Mouse (Mus musculus) CH12.LX (cell line): ENCODE data around the gene Tada3. TPM values are rescaled to one million over a fixed set of nuclear protein-coding genes. Genes with fewer than 3 reads are reported as not detected.

Experiments used
- DNase-seq: peaks from one replicate; pipeline ENCODE4 v3.0.0-alpha.2; 2013; ENCODE audit errors: extremely low read depth
- H3K27ac ChIP-seq: 2 replicates; pipeline ENCODE4 v1.5.1; 2012; ENCODE audit warnings: low read depth, mild to moderate bottlenecking, control low read depth, moderate library complexity; ENCODE audit not compliant: insufficient read depth
- H3K27me3 ChIP-seq: replicated peaks from 2 replicates; pipeline ENCODE3; 2012; ENCODE audit warnings: inconsistent platforms
- H3K36me3 ChIP-seq, 2 experiments: replicated peaks in 1 of 2; 2 replicates each; pipeline versions ENCODE3 to v1.6.1; 2012; ENCODE audit warnings: inconsistent platforms in 1 of 2, low read length in 1 of 2, mild to moderate bottlenecking in 1 of 2, mixed read lengths in 1 of 2, moderate library complexity in 1 of 2; ENCODE audit not compliant: control insufficient read depth in 1 of 2, insufficient read depth in 1 of 2
- H3K4me1 ChIP-seq, 2 experiments: 2 replicates each; pipeline ENCODE4 v1.6.1; 2012; ENCODE audit warnings: inconsistent platforms in 1 of 2, moderate library complexity in 1 of 2; ENCODE audit not compliant: insufficient read depth in 2 of 2, control insufficient read depth in 1 of 2
- H3K4me2 ChIP-seq: 2 replicates; pipeline ENCODE4 v1.6.1; 2012; ENCODE audit warnings: low read depth, mild to moderate bottlenecking, control low read depth; ENCODE audit not compliant: poor library complexity, insufficient read depth, severe bottlenecking
- H3K4me3 ChIP-seq, 3 experiments: fragments of 150-350 bp in 1 of 3; sonication (generic) in 1 of 3; replicated peaks in 1 of 3; 2 replicates each; pipeline versions ENCODE3 to v1.5.1; 2011 to 2012; ENCODE audit warnings: low read depth in 2 of 3, low read length in 2 of 3, mild to moderate bottlenecking in 2 of 3, moderate library complexity in 2 of 3, control low read depth in 1 of 3, improper control_type of control experiment in 1 of 3, inconsistent platforms in 1 of 3, mixed read lengths in 1 of 3; ENCODE audit not compliant: poor library complexity in 1 of 3
- H3K79me2 ChIP-seq: replicated peaks from 2 replicates; pipeline ENCODE4 v1.6.1; 2012; ENCODE audit warnings: mild to moderate bottlenecking, moderate library complexity; ENCODE audit not compliant: control insufficient read depth, poor library complexity, insufficient read depth, severe bottlenecking; ENCODE audit errors: extremely low read depth
- H3K9ac ChIP-seq: 2 replicates; pipeline ENCODE4 v1.6.1; 2012; ENCODE audit warnings: low read depth, mild to moderate bottlenecking, control low read depth, moderate library complexity; ENCODE audit not compliant: insufficient read depth
- H3K9me3 ChIP-seq: replicated peaks from 2 replicates; pipeline ENCODE3; 2012; ENCODE audit warnings: low read length, inconsistent platforms, mixed read lengths
- BHLHE40 ChIP-seq: IDR thresholded peaks from 2 replicates; pipeline ENCODE4 v1.6.1; 2011; ENCODE audit warnings: mild to moderate bottlenecking, low read depth, low read length, improper control_type of control experiment
- EP300 ChIP-seq: IDR thresholded peaks from 2 replicates; pipeline ENCODE4 v1.6.1; 2011; ENCODE audit warnings: low read length, improper control_type of control experiment
- GABPA ChIP-seq: IDR thresholded peaks from 2 replicates; pipeline ENCODE4 v1.6.1; 2012; ENCODE audit warnings: low read depth, low read length, improper control_type of control experiment, inconsistent platforms; ENCODE audit not compliant: insufficient replicate concordance
- HCFC1 ChIP-seq: IDR thresholded peaks from 2 replicates; pipeline ENCODE4 v1.6.1; 2012; ENCODE audit warnings: low read depth, mild to moderate bottlenecking, inconsistent platforms, low read length, improper control_type of control experiment
- IRF4 ChIP-seq: IDR thresholded peaks from 2 replicates; pipeline ENCODE4 v1.6.1; 2014; ENCODE audit warnings: low read depth, mild to moderate bottlenecking, inconsistent platforms, low read length, improper control_type of control experiment
- KAT2A ChIP-seq: IDR thresholded peaks from 2 replicates; pipeline ENCODE4 v1.6.1; 2012; ENCODE audit warnings: low read length, improper control_type of control experiment, inconsistent platforms; ENCODE audit not compliant: insufficient replicate concordance
- MAFK ChIP-seq: IDR thresholded peaks from 2 replicates; pipeline ENCODE4 v1.6.1; 2011; ENCODE audit warnings: low read length, improper control_type of control experiment; ENCODE audit not compliant: insufficient replicate concordance
- MYC ChIP-seq: IDR thresholded peaks from 2 replicates; pipeline ENCODE4 v1.6.1; 2011; ENCODE audit warnings: low read depth, mild to moderate bottlenecking, improper control_type of control experiment, low read length
- PAX5 ChIP-seq: IDR thresholded peaks from 2 replicates; pipeline ENCODE4 v1.6.1; 2012; ENCODE audit warnings: low read length, inconsistent platforms, mixed read lengths
- POLR2AphosphoS2 ChIP-seq: IDR thresholded peaks from 2 replicates; pipeline ENCODE4 v1.6.1; 2011; ENCODE audit warnings: low read depth, low read length, improper control_type of control experiment
- RAD21 ChIP-seq: IDR thresholded peaks from 2 replicates; pipeline ENCODE4 v1.6.1; 2011; ENCODE audit warnings: low read depth, mild to moderate bottlenecking, low read length, improper control_type of control experiment, moderate library complexity
- SIN3A ChIP-seq: IDR thresholded peaks from 2 replicates; pipeline ENCODE4 v1.6.1; 2012; ENCODE audit warnings: low read length, improper control_type of control experiment, inconsistent platforms
- SMC3 ChIP-seq: IDR thresholded peaks from 2 replicates; pipeline ENCODE4 v1.6.1; 2011; ENCODE audit warnings: low read depth, low read length, improper control_type of control experiment
- TCF12 ChIP-seq: IDR thresholded peaks from 2 replicates; pipeline ENCODE4 v1.6.1; 2014; ENCODE audit warnings: low read depth, mild to moderate bottlenecking, inconsistent platforms, low read length, improper control_type of control experiment
- USF1 ChIP-seq: IDR thresholded peaks from 2 replicates; pipeline ENCODE4 v1.6.1; 2014; ENCODE audit warnings: low read depth, mild to moderate bottlenecking, inconsistent platforms, low read length, improper control_type of control experiment
- USF2 ChIP-seq: conservative IDR thresholded peaks from 2 replicates; pipeline ENCODE4 v1.6.1; 2011; ENCODE audit warnings: low read depth, low read length, improper control_type of control experiment
- ZC3H11A ChIP-seq: IDR thresholded peaks from 2 replicates; pipeline ENCODE4 v1.6.1; 2012; ENCODE audit warnings: low read depth, mild to moderate bottlenecking, inconsistent platforms, low read length, improper control_type of control experiment
- ZKSCAN1 ChIP-seq: IDR thresholded peaks from 2 replicates; pipeline ENCODE4 v1.6.1; 2012; ENCODE audit warnings: low read depth, inconsistent platforms, low read length, improper control_type of control experiment, borderline replicate concordance
- ZNF384 ChIP-seq: IDR thresholded peaks from 2 replicates; pipeline ENCODE4 v1.6.1; 2012; ENCODE audit warnings: low read depth, low read length, improper control_type of control experiment, inconsistent platforms
- dilution Hi-C: fragments of 300-500 bp; cut with MboI; formaldehyde crosslinking; loops from 2 replicates; pipeline ENCODE4 v1.14.3; 2020; ENCODE audit warnings: low sequenced_read_pairs; ENCODE audit not compliant: extremely low pct_unique_long_range_greater_than_20kb, extremely low pct_ligation_motif_present
- in situ Hi-C: fragments of 300-500 bp; cut with MboI; formaldehyde crosslinking; loops from 3 replicates; pipeline ENCODE4 v1.14.3; 2019; ENCODE audit warnings: low sequenced_read_pairs, low pct_ligation_motif_present, low pct_unique_long_range_greater_than_20kb, mixed read lengths
- polyA plus RNA-seq: library from polyadenylated mRNA; unstranded; fragments of >175 nt; gene quantifications from 2 replicates; pipeline ENCODE4 v1.2.1, GENCODE M21; 2012; ENCODE audit warnings: low read depth; ENCODE audit not compliant: insufficient read length
- total RNA-seq, 2 experiments: library from RNA; depleted of rRNA; stranded (reverse); fragments of 300-350 nt in 1 of 2; fragments of >200 nt in 1 of 2; gene quantifications; 2 replicates each; pipeline ENCODE4 v1.2.3; 2012 to 2014

The Tada3 gene
- total and polyA plus RNA-seq, 3 experiments: 7.2 to 28.2 (median 19.4) TPM

- Histone ChIP-seq H3K79me2 (no peaks in the 10 kb centered on the region), H3K36me3 (peaks cover 46 to 59% of the 10 kb centered on the region in 2 experiments), H3K4me3 (no peak overlapping the region), H3K27ac (no peak overlapping the region), H3K9ac (no peak overlapping the region), H3K4me1 (peaks cover 7 to 13% of the 10 kb centered on the region in 2 experiments; a peak in 3 of 4 replicates), H3K9me3 (no peaks in the 10 kb centered on the region), H3K27me3 (no peaks in the 10 kb centered on the region), H3K4me2 (no peak overlapping the region)
- dilution Hi-C loops (no loop called here), in situ Hi-C loops (no loop called here)
- no peak for DNase-seq
- TF ChIP-seq EP300: no peak
- no peak for TF ChIP-seq RAD21
These were observed 38.7 kb upstream of the Tada3 start for GRCm38 (mm10) chr6:113416416-113416815.

GRCm38 (mm10) chr6:113410001-113410400, 32.3 kb upstream of the Tada3 start:
- TF ChIP-seq USF2 (no peak), USF1 (no peak), POLR2AphosphoS2 (no peak), MYC (no peak), IRF4 (no peak), ZNF384 (no peak), ZKSCAN1 (no peak), TCF12 (no peak), BHLHE40 (no peak), PAX5 (no peak), MAFK (no peak), SMC3 (no peak), KAT2A (no peak), SIN3A (no peak), GABPA (no peak), ZC3H11A (no peak), HCFC1 (no peak)
- Histone ChIP-seq H3K36me3 (peaks cover 81 to 97% of the 10 kb centered on the region in 2 experiments), H3K9me3 (no peaks in the 10 kb centered on the region), H3K4me2 (no peak overlapping the region), H3K27ac (no peak overlapping the region), H3K4me3 (no peak overlapping the region), H3K9ac (no peak overlapping the region), H3K4me1 (peaks cover 4 to 12% of the 10 kb centered on the region in 2 experiments; a peak in 3 of 4 replicates), H3K27me3 (no peaks in the 10 kb centered on the region), H3K79me2 (no peaks in the 10 kb centered on the region)
- in situ Hi-C loops (no loop called here), dilution Hi-C loops (no loop called here)
- no peak for DNase-seq
